Mouse (Mus musculus): Measurements from ENCODE around the gene Pnliprp2.

Pnliprp2 gene

GRCm38 (mm10) chr19:58795114-58795669 lies 35.7 kb downstream of the Pnliprp2 start:
- peak; percentile 16 for DNase-seq (ENCODE audit: inconsistent ontology term)

DNA sequence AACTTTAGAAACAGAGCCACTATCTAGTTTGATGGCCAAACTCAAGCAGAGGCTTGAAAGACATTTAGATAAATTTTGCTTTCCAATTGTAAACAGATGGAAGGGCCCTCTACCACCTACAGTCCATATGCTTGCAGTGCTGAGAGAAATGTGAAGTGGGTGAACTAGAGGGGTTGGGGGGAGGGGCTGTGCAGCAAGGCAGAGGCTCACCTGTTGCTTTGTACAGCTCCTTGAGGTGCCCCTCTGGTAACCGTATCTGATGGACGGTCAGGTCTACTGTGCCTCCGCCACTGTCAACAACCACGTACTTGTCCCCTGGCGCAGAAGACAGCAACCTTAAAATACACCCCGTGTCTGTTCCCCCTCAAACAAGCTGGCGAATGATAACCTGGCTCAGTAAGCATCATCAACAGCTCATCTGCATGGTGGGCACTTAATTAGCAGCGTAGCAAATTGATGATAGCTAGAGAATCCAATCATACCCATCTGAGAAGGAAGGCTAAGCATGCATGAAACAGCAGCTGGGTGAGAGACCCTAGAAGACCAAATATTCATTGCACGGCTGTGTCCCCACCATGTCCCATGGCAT lies 45.8 kb downstream of the Pnliprp2 start:
- DNase-seq (ENCODE audit: inconsistent ontology term) = no peak

DNA sequence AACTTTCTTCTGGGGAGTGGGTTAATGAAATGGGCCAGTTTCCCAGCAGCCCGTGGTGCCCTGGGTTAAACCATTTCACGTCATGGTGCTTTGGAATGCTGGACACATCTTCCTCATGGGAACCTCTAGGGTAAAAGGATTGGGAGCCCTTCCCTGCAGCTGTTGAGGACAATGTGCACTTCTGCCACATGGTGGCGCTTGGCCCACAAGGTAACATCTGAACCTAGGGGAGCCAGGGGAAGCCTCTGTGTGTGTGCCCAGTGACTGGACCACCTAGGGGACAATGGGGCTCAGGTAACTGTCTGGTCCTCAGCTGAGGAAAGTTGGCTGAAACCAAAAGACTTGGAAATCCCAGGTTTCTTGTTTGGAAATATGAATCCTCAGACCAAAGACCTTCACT lies 46.8 kb downstream of the Pnliprp2 start:
- DNase-seq (ENCODE audit: inconsistent ontology term) = peak; percentile 45

DNA sequence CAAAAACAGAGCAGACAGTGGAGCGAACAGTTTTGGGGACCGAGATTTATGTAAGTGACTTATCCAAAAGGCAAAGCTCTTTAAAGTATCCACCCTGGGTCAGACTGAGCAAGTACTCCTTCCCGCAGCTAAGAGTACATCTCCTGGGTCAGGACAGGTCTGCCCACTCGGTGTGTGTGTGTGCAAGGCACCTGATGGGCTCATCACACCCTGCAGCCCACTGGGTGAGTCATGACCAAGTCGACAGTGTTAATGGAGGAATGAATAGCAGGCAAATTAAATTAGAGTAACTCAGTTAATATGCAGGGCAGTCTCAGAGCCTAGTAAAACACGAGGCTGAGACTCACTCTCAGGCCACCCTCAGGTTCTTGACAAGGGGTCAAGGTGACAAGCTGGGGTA lies 49.3 kb downstream of the Pnliprp2 start:
- DNase-seq (ENCODE audit: inconsistent ontology term) = no peak

DNA sequence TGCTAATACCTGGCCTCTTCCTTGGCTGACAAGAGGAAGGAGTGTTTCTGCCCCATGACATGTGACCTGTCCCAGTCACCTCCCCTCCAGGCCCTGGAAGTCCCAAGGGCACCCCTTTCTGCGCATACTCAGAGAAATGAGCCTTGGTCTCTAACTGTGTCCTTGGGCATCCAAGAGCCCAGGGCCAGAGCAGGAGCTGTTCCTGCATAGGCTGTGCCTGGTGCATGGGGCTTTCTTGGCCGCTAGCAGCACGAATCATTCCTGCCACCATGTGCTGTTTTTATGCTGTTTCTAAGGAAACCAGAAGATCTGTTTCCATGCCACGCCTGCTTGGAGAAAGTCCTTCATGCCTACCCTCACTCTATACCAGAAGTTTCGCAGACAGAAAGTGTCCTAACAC lies 51.0 kb downstream of the Pnliprp2 start:
- DNase-seq (ENCODE audit: inconsistent ontology term) = no peak

GRCm38 (mm10) chr19:58815179-58815922 lies 55.8 kb downstream of the Pnliprp2 start:
- DNase-seq (ENCODE audit: inconsistent ontology term) = no peak

GRCm38 (mm10) chr19:58816453-58817041 lies 57.0 kb downstream of the Pnliprp2 start:
- DNase-seq (ENCODE audit: inconsistent ontology term) = no peak

- no peak for DNase-seq (ENCODE audit: inconsistent ontology term)
Observed at GRCm38 (mm10) chr19:58817398-58817797, 57.9 kb downstream of the Pnliprp2 start.

DNA sequence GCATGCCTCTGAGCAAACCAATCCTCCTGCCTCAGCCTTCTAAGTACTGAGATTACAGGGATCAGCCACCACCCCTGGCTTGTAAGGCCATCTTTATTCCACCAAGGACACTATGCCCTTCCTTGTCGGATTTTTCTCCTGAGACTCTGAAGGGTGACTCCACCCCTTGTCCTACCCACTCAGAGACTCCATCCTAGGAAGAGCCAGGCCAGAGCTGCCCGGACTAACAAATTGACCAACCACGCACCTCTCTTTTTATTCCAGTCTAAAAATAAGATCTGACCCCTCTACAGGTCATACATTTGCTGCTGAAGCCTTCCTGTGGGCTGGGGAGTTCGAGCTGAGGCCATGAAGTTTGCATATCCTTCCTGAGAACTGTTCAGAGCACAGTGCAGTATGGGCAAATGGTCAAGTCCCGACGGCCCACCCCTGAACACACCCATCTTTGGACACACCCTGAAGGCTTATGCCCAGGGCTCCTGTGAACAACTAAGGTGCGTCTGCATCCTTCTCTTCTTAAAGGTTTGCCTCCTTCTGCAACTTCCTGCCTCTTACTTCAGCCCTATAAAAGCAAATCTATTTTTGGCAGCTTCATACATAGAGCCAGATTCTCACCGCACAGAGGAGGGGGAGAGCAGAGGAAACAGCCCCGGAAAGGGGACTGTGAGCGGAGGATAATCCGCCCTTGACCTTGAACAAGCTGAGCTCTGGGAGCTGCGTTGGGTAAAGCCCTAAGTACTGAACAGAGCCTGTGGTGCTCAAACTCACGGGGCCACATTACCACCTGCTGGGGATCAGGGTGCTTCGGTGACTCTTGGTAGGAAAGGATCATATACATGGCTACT lies 59.3 kb downstream of the Pnliprp2 start:
- DNase-seq (ENCODE audit: inconsistent ontology term) = no peak

- DNase-seq (ENCODE audit: inconsistent ontology term) = no peak
Observed at GRCm38 (mm10) chr19:58822454-58823200, 63.1 kb downstream of the Pnliprp2 start.

GRCm38 (mm10) chr19:58823301-58823700 lies 63.8 kb downstream of the Pnliprp2 start:
- DNase-seq (ENCODE audit: inconsistent ontology term) = no peak

- DNase-seq (ENCODE audit: inconsistent ontology term) = no peak
Observed at GRCm38 (mm10) chr19:58824316-58824715, 64.8 kb downstream of the Pnliprp2 start.

All from Muller cell, postnatal 12 days (primary cell).